Mouse (Mus musculus) myocyte (in vitro differentiated cells): ENCODE results near the gene Ttbk2. TPM values are rescaled to one million over a fixed set of nuclear protein-coding genes. Genes with fewer than 3 reads are reported as not detected.

Experiments used
- H3K27me3 ChIP-seq: one replicate; pipeline ENCODE4 v1.6.1; 2011; ENCODE audit not compliant: control insufficient read depth, insufficient read depth, insufficient read length
- H3K36me3 ChIP-seq: one replicate; pipeline ENCODE4 v1.6.1; 2011; ENCODE audit not compliant: control insufficient read depth, insufficient read depth
- H3K4me2 ChIP-seq: one replicate; pipeline ENCODE4 v1.6.1; 2011; ENCODE audit warnings: low read depth, control low read depth
- H3K4me3 ChIP-seq: one replicate; pipeline ENCODE4 v1.5.1; 2011; ENCODE audit warnings: mild to moderate bottlenecking, control low read depth, moderate library complexity
- H3K79me2 ChIP-seq: one replicate; pipeline ENCODE4 v1.6.1; 2011; ENCODE audit not compliant: control insufficient read depth, insufficient read depth
- H3ac ChIP-seq: one replicate; pipeline ENCODE4 v1.6.1; 2011; ENCODE audit not compliant: control insufficient read depth, insufficient read length
- CEBPB ChIP-seq: IDR thresholded peaks from 2 replicates; pipeline ENCODE4 v1.6.1; 2011; ENCODE audit warnings: mild to moderate bottlenecking, moderate library complexity; ENCODE audit not compliant: poor library complexity, insufficient read depth, severe bottlenecking
- E2F4 ChIP-seq: IDR thresholded peaks from one replicate; pipeline ENCODE4 v1.6.1; 2011; ENCODE audit warnings: mild to moderate bottlenecking, control low read depth, moderate library complexity; ENCODE audit not compliant: insufficient read depth
- MAX ChIP-seq: IDR thresholded peaks from one replicate; pipeline ENCODE4 v1.6.1; 2011; ENCODE audit warnings: low read depth, mild to moderate bottlenecking, control low read depth
- MYOD1 ChIP-seq, 3 experiments: IDR thresholded peaks; one replicate each; pipeline ENCODE4 v1.6.1; 2011; ENCODE audit warnings: control low read depth in 2 of 3, low read depth in 2 of 3, mild to moderate bottlenecking in 2 of 3, moderate library complexity in 1 of 3; ENCODE audit not compliant: insufficient read length in 2 of 3, control insufficient read depth in 1 of 3
- MYOG ChIP-seq, 3 experiments: IDR thresholded peaks; one replicate each; pipeline ENCODE4 v1.6.1; 2011; ENCODE audit warnings: control low read depth in 2 of 3, low read depth in 2 of 3, mild to moderate bottlenecking in 2 of 3; ENCODE audit not compliant: insufficient read length in 2 of 3, control insufficient read depth in 1 of 3, insufficient read depth in 1 of 3
- POLR2A ChIP-seq: IDR thresholded peaks from one replicate; pipeline ENCODE4 v1.6.1; 2011; ENCODE audit warnings: low read depth, mild to moderate bottlenecking, control low read depth, moderate library complexity; ENCODE audit not compliant: insufficient read length
- POLR2AphosphoS2 ChIP-seq: IDR thresholded peaks from one replicate; pipeline ENCODE4 v1.6.1; 2011; ENCODE audit warnings: low read depth, control low read depth; ENCODE audit not compliant: insufficient read length
- REST ChIP-seq: IDR thresholded peaks from one replicate; pipeline ENCODE4 v1.6.1; 2011; ENCODE audit warnings: mild to moderate bottlenecking, control low read depth, moderate library complexity; ENCODE audit not compliant: insufficient read depth, insufficient read length
- SRF ChIP-seq: IDR thresholded peaks from one replicate; pipeline ENCODE4 v1.6.1; 2011; ENCODE audit warnings: low read depth; ENCODE audit not compliant: control insufficient read depth, insufficient read length
- TCF12 ChIP-seq: IDR thresholded peaks from one replicate; pipeline ENCODE4 v1.6.1; 2011; ENCODE audit warnings: mild to moderate bottlenecking, control low read depth; ENCODE audit not compliant: poor library complexity, insufficient read depth, severe bottlenecking
- TCF3 ChIP-seq: IDR thresholded peaks from one replicate; pipeline ENCODE4 v1.6.1; 2011; ENCODE audit warnings: low read depth, control low read depth; ENCODE audit not compliant: insufficient read length
- USF1 ChIP-seq: IDR thresholded peaks from one replicate; pipeline ENCODE4 v1.6.1; 2011; ENCODE audit warnings: low read depth, mild to moderate bottlenecking, control low read depth, moderate library complexity
- polyA plus RNA-seq: library from polyadenylated mRNA; unstranded; fragments of >200 nt; fragmentation: generic; extraction: Trizol; gene quantifications from one replicate; pipeline ENCODE4 v1.2.1, GENCODE M21; 2012; ENCODE audit warnings: missing spikeins

Ttbk2 gene
- polyA plus RNA-seq, 1 experiment: 2.4 TPM

GRCm38 (mm10) chr2:120748041-120748440 is 102.4 kb downstream of the Ttbk2 start:
- no peak for TF ChIP-seq CEBPB
- no peak for TF ChIP-seq MYOG (IDR thresholded peaks at IDR 0.05; ENCODE audit: control insufficient read depth in 1 of 3, insufficient read depth in 1 of 3, insufficient read length in 2 of 3, low read depth in 2 of 3)
- no peak for TF ChIP-seq POLR2AphosphoS2
- TF ChIP-seq E2F4: no peak
- no peak for TF ChIP-seq USF1
- TF ChIP-seq TCF12: no peak
- TF ChIP-seq TCF3: no peak
- no peak for TF ChIP-seq MYOD1 (IDR thresholded peaks at IDR 0.05; ENCODE audit: control insufficient read depth in 1 of 3, insufficient read length in 2 of 3, low read depth in 2 of 3)
- no peak overlapping the region for H3K4me3 ChIP-seq

GRCm38 (mm10) chr2:120745496-120745895 is 104.9 kb downstream of the Ttbk2 start:
- no peak for TF ChIP-seq MAX
- no peak for TF ChIP-seq MYOD1 (IDR thresholded peaks at IDR 0.05; ENCODE audit: control insufficient read depth in 1 of 3, insufficient read length in 2 of 3, low read depth in 2 of 3)
- no peak for TF ChIP-seq CEBPB
- no peak for TF ChIP-seq REST
- TF ChIP-seq POLR2A: no peak
- no peak for TF ChIP-seq MYOG (IDR thresholded peaks at IDR 0.05; ENCODE audit: control insufficient read depth in 1 of 3, insufficient read depth in 1 of 3, insufficient read length in 2 of 3, low read depth in 2 of 3)
- no peak for TF ChIP-seq TCF3
- no peak for TF ChIP-seq E2F4
- peaks cover 4% of the 10 kb centered on the region for H3K36me3 ChIP-seq

More at GRCm38 (mm10) chr2:120748041-120748440, 102.4 kb downstream of the Ttbk2 start:
- H3K4me2 ChIP-seq: no peak overlapping the region
- no peaks in the 10 kb centered on the region for H3K27me3 ChIP-seq
- no peak overlapping the region for H3ac ChIP-seq
- no peaks in the 10 kb centered on the region for H3K79me2 ChIP-seq
- H3K36me3 ChIP-seq: peaks cover 4% of the 10 kb centered on the region

GRCm38 (mm10) chr2:120731877-120732530 is 118.4 kb downstream of the Ttbk2 start:
- H3ac ChIP-seq: peak overlapping the region; percentile 62
- H3K36me3 ChIP-seq: peaks cover 5% of the 10 kb centered on the region
- TF ChIP-seq MYOD1 (IDR thresholded peaks at IDR 0.05; ENCODE audit: control insufficient read depth in 1 of 3, insufficient read length in 2 of 3, low read depth in 2 of 3) (no peak), POLR2A (no peak), MYOG (IDR thresholded peaks at IDR 0.05; ENCODE audit: control insufficient read depth in 1 of 3, insufficient read depth in 1 of 3, insufficient read length in 2 of 3, low read depth in 2 of 3) (no peak), SRF (no peak), USF1 (no peak), CEBPB (no peak), TCF3 (no peak), E2F4 (no peak), TCF12 (no peak), MAX (no peak), REST (no peak), POLR2AphosphoS2 (no peak)

More at GRCm38 (mm10) chr2:120745496-120745895, 104.9 kb downstream of the Ttbk2 start:
- Histone ChIP-seq H3K27me3 (no peaks in the 10 kb centered on the region), H3K4me3 (no peak overlapping the region), H3ac (no peak overlapping the region), H3K79me2 (no peaks in the 10 kb centered on the region), H3K4me2 (no peak overlapping the region)

DNA sequence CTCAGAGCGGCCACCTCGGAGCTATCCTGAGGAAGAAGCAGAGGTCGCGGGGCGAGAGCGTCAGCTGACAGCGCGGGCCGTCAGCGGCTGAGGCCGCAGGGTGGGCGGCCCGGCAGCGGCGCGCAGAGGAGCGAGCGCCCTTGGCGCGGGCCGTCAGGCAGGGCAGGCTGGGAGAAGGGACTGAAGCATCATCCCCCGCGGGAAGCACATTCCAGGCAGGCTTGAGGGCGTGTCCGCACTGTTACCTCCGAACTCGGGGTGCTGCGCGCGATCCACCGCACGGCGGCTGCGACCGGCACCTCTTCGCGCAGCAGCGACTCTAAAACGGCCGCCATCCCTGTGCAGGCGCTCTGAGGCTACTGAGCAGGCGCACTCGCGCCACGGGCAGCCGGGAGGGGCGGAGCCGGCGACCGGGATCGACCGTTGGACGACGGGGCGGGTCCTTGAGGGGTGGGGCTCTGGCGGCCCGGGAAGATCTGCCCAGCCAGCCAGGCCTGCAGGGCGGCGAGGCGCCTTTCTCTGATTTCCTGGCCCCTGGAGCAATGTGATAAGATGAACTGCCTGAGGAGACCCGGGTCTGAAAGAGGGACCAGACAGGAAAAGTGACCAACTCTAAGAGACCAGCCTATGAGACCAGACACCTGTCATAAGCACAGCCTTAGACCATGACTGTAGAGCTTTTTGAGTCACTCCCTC is 119.1 kb downstream of the Ttbk2 start:
- peaks cover 29% of the 10 kb centered on the region for H3K79me2 ChIP-seq
- peak overlapping the region; percentile 63 for H3K4me3 ChIP-seq
- H3ac ChIP-seq: peak overlapping the region; percentile 62
- H3K27me3 ChIP-seq: no peaks in the 10 kb centered on the region
- peak overlapping the region; percentile 92 for H3K4me2 ChIP-seq
- TF ChIP-seq POLR2A (peak; percentile 95), POLR2AphosphoS2 (peak; percentile 97), TCF12 (no peak), REST (peak; percentile 39)
- H3K36me3 ChIP-seq: peaks cover 12% of the 10 kb centered on the region

More at GRCm38 (mm10) chr2:120731877-120732530, 118.4 kb downstream of the Ttbk2 start:
- peak overlapping the region; percentile 86 for H3K4me2 ChIP-seq
- H3K27me3 ChIP-seq: no peaks in the 10 kb centered on the region
- peaks cover 29% of the 10 kb centered on the region for H3K79me2 ChIP-seq
- H3K4me3 ChIP-seq: peak overlapping the region; percentile 63
